Mouse (Mus musculus): ENCODE measurements at regions not wholly inside any gene's neighbourhood (a gene's known extent, or its start where the extent isn't known, plus 50 kb on each side); places are given as distances from the start of the nearest gene placed in this dataset.

DNA sequence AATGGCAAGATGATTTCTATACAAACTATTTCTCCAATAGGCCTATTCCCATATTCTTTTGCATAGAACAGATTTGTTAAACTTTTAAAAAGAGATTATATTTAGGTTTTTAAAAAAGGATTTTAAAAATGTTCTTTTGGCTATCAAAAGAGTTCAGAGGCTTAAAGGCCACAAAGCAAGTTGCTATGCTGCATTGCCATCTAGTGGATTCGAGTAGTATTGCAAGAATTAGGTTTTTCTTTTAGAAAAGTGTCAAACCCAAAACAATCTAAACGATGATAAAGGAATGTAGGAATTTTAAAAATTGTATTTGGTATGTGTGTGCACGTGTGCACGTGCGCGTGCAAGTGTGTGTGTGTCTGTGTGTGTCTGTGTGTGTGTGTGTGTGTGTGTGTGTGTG is 73.0 kb upstream of the Ifngr1 start:
- no peaks in the 10 kb centered on the region for H3K36me3 ChIP-seq (ENCODE audit: insufficient read depth)
- 7% methylated on average over 6 of the region's 6 CpGs for WGBS
- DNase-seq (peak; percentile 83), ATAC-seq (ENCODE audit: insufficient read depth) (no peak)
- H3K27ac ChIP-seq (ENCODE audit: low read depth) = no peak overlapping the region
- no peak overlapping the region for H3K4me3 ChIP-seq (ENCODE audit: low read depth, low read length)
- H3K9ac ChIP-seq = no peak overlapping the region
- no peaks in the 10 kb centered on the region for H3K9me3 ChIP-seq (ENCODE audit: low read depth, low read length)
- no peak overlapping the region for H3K4me2 ChIP-seq
- TF ChIP-seq CTCF (IDR thresholded peaks at IDR 0.05; ENCODE audit: low read depth) = peak; percentile 80
- no peaks in the 10 kb centered on the region for H3K4me1 ChIP-seq (ENCODE audit: insufficient read depth)
- no peaks in the 10 kb centered on the region for H3K27me3 ChIP-seq (ENCODE audit: insufficient read depth, low read length)

DNA sequence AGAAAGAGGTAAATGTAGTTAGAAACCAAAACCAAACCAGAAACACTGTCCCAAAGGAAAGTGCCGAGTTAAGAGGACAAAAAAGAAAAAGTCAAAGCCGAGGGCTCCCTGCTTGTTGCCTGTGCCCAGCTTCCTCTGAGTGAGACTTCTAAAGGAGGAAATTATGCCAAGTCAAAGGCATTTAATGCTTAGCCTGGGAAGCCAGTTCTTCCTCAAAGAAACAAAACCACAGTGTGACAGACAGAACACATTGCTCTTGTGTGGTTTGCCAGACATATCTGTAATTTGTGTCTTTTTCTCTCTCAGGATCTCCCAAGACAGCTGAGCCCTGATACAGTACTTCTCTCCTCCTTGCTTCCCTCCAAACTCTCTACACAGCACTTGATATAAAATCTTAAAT is 69.6 kb upstream of the Ifngr1 start:
- Histone ChIP-seq H3K27ac (ENCODE audit: low read depth) (no peak overlapping the region), H3K36me3 (ENCODE audit: insufficient read depth) (no peaks in the 10 kb centered on the region), H3K27me3 (ENCODE audit: insufficient read depth, low read length) (no peaks in the 10 kb centered on the region), H3K4me3 (ENCODE audit: low read depth, low read length) (no peak overlapping the region), H3K4me1 (ENCODE audit: insufficient read depth) (no peaks in the 10 kb centered on the region), H3K9ac (no peak overlapping the region), H3K9me3 (ENCODE audit: low read depth, low read length) (no peaks in the 10 kb centered on the region), H3K4me2 (no peak overlapping the region)
- TF ChIP-seq CTCF (IDR thresholded peaks at IDR 0.05; ENCODE audit: low read depth) = no peak
- WGBS = 66% methylated on average over 2 of the region's 2 CpGs
- DNase-seq = peak; percentile 21
- ATAC-seq (ENCODE audit: insufficient read depth) = no peak

DNA sequence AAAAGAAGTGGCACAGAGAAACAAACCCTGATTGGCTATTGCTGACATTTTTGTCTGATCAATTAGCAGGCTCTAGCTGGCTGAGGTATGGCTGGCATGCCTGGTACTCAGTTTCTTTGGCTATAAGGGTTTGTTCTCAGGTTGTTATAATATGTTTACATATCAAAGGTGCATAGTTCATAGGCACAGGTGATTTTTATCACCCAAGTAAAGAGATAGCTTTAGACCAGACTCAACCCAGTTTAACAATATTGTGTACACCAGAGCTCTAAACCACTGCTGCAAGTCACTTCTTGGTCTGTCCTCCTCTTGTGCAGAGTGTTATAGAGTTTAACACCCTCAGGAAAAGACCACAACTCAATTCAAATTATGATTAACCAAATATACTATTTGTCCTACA is 65.8 kb upstream of the Ifngr1 start:
- no peaks in the 10 kb centered on the region for H3K9me3 ChIP-seq (ENCODE audit: low read depth, low read length)
- H3K4me3 ChIP-seq (ENCODE audit: low read depth, low read length) = no peak overlapping the region
- no peak overlapping the region for H3K9ac ChIP-seq
- no peak overlapping the region for H3K4me2 ChIP-seq
- ATAC-seq (ENCODE audit: insufficient read depth) = no peak
- H3K36me3 ChIP-seq (ENCODE audit: insufficient read depth) = no peaks in the 10 kb centered on the region
- H3K27ac ChIP-seq (ENCODE audit: low read depth) = no peak overlapping the region
- TF ChIP-seq CTCF (IDR thresholded peaks at IDR 0.05; ENCODE audit: low read depth) = no peak
- no peak for DNase-seq
- H3K27me3 ChIP-seq (ENCODE audit: insufficient read depth, low read length) = no peaks in the 10 kb centered on the region
- no peaks in the 10 kb centered on the region for H3K4me1 ChIP-seq (ENCODE audit: insufficient read depth)

DNA sequence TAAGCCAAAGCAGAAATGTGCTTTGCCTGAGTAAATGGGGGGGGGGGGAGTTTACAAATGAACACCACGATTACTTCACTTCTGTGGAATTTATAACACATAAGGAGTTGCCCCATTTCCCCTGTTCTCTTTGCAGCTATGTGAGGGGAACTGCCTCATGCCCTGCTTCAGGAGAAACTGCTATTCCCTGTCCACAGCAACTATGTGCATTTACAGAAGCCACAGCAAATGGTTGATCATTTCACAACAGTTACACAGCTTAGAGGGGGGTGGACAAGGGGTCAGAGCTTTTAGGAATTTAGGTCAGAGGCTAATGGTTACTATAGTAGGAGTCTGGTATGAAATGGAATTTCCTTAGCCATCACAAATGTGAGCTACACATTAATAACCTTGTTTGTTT is 65.4 kb upstream of the Ifngr1 start:
- Histone ChIP-seq H3K4me1 (ENCODE audit: insufficient read depth) (no peaks in the 10 kb centered on the region), H3K36me3 (ENCODE audit: insufficient read depth) (no peaks in the 10 kb centered on the region), H3K9me3 (ENCODE audit: low read depth, low read length) (no peaks in the 10 kb centered on the region), H3K27ac (ENCODE audit: low read depth) (no peak overlapping the region), H3K4me3 (ENCODE audit: low read depth, low read length) (no peak overlapping the region), H3K9ac (no peak overlapping the region), H3K4me2 (no peak overlapping the region), H3K27me3 (ENCODE audit: insufficient read depth, low read length) (no peaks in the 10 kb centered on the region)
- TF ChIP-seq CTCF (IDR thresholded peaks at IDR 0.05; ENCODE audit: low read depth) = no peak
- DNase-seq (peak; percentile 11), ATAC-seq (ENCODE audit: insufficient read depth) (no peak)
- WGBS = 29% methylated on average over 1 of the region's 1 CpGs

DNA sequence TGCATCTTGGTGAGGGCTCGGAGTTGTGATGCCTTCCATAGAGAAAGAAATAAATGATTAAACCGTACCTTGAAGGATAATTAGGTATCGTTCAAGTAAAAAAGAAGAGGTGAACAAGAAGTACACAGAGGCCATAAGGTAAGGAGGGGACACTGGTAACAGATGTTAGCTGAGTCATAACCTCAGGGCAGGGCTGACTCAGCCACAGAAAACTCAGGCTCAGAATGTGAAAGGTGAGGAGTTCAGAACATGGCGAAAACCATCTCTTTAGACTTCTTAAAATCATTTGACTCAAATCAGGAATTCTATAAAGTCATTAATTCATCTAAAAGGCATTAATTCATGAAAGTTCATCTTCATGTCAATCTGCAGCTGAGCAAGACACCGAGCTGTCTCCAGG is 62.1 kb upstream of the Ifngr1 start:
- H3K27me3 ChIP-seq (ENCODE audit: insufficient read depth, low read length) = no peaks in the 10 kb centered on the region
- no peak overlapping the region for H3K9ac ChIP-seq
- WGBS = 87% methylated on average over 5 of the region's 5 CpGs
- H3K4me1 ChIP-seq (ENCODE audit: insufficient read depth) = no peaks in the 10 kb centered on the region
- H3K36me3 ChIP-seq (ENCODE audit: insufficient read depth) = no peaks in the 10 kb centered on the region
- DNase-seq (no peak), ATAC-seq (ENCODE audit: insufficient read depth) (no peak)
- TF ChIP-seq CTCF (IDR thresholded peaks at IDR 0.05; ENCODE audit: low read depth) = no peak
- no peaks in the 10 kb centered on the region for H3K9me3 ChIP-seq (ENCODE audit: low read depth, low read length)
- H3K4me3 ChIP-seq (ENCODE audit: low read depth, low read length) = no peak overlapping the region
- no peak overlapping the region for H3K27ac ChIP-seq (ENCODE audit: low read depth)
- H3K4me2 ChIP-seq = no peak overlapping the region

DNA sequence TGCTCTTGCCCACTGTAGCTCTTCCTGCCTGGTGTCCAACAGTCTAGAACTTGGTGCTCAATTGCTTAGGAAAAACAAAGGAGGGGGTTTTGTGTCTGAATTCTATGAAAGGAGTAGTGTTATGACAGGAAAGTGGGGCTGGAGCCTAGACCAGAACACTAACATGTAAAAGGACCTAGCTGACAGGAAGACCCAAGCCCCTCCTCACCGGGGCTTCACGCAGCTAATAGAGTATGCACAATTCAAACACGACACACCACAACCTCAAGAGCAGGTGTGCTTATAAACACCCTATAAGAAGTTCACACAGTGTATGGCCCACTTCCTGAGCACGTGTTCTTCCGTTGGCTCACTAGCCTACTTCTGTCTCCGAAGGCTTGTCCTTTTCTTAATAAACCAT is 61.7 kb upstream of the Ifngr1 start:
- H3K9ac ChIP-seq = no peak overlapping the region
- no peak overlapping the region for H3K4me3 ChIP-seq (ENCODE audit: low read depth, low read length)
- DNase-seq (no peak), ATAC-seq (ENCODE audit: insufficient read depth) (no peak)
- no peaks in the 10 kb centered on the region for H3K9me3 ChIP-seq (ENCODE audit: low read depth, low read length)
- WGBS = 90% methylated on average over 6 of the region's 6 CpGs
- no peaks in the 10 kb centered on the region for H3K4me1 ChIP-seq (ENCODE audit: insufficient read depth)
- H3K27ac ChIP-seq (ENCODE audit: low read depth) = no peak overlapping the region
- H3K27me3 ChIP-seq (ENCODE audit: insufficient read depth, low read length) = no peaks in the 10 kb centered on the region
- no peaks in the 10 kb centered on the region for H3K36me3 ChIP-seq (ENCODE audit: insufficient read depth)
- no peak for TF ChIP-seq CTCF (IDR thresholded peaks at IDR 0.05; ENCODE audit: low read depth)
- H3K4me2 ChIP-seq = no peak overlapping the region

DNA sequence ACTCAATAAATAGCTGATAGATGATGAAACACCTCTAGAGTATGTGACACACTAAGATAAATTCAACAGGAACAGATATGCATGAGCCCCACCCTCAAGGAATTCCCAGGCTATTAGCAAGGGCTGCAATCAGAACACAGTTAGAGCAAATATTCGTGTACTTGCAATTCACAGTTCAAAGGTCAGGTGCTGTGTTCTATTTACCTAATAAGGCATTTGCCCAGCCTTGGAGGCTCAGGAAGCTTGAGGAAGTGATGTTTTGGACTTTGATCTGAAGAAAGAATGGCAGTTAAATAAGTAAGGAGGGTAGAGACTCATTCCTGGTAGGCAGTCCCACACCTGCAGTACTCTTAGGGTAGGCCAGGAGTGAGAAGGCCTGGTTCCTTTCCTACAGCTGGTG is 60.3 kb upstream of the Ifngr1 start:
- DNase-seq (no peak), ATAC-seq (ENCODE audit: insufficient read depth) (no peak)
- Histone ChIP-seq H3K27me3 (ENCODE audit: insufficient read depth, low read length) (no peaks in the 10 kb centered on the region), H3K9ac (no peak overlapping the region), H3K4me1 (ENCODE audit: insufficient read depth) (no peaks in the 10 kb centered on the region), H3K36me3 (ENCODE audit: insufficient read depth) (no peaks in the 10 kb centered on the region), H3K27ac (ENCODE audit: low read depth) (no peak overlapping the region), H3K4me2 (no peak overlapping the region), H3K9me3 (ENCODE audit: low read depth, low read length) (no peaks in the 10 kb centered on the region), H3K4me3 (ENCODE audit: low read depth, low read length) (no peak overlapping the region)
- 19% methylated on average over 1 of the region's 1 CpGs for WGBS
- TF ChIP-seq CTCF (IDR thresholded peaks at IDR 0.05; ENCODE audit: low read depth) = no peak

DNA sequence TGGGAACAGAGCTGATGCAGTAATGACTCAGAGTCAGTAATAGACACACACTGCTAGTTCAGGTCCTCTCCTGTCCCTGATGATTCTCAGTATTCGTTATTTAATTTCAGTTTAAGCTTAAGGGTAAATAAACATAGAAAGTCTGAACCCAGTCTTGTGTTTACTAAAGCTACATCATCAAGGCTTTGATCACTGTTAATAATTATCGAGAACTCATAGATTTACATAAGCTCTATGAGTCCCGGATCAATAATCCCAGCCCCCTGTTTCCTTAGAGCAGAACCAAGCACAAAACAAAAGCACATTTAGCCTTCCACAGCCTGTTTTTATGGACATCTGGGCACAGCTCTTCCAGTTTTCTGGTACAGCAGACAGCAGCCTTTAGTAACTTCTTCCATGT is 59.0 kb upstream of the Ifngr1 start:
- H3K4me2 ChIP-seq = no peak overlapping the region
- ATAC-seq (ENCODE audit: insufficient read depth) (no peak), DNase-seq (no peak)
- H3K36me3 ChIP-seq (ENCODE audit: insufficient read depth) = no peaks in the 10 kb centered on the region
- TF ChIP-seq CTCF (IDR thresholded peaks at IDR 0.05; ENCODE audit: low read depth) = no peak
- H3K4me1 ChIP-seq (ENCODE audit: insufficient read depth) = no peaks in the 10 kb centered on the region
- WGBS = 72% methylated on average over 3 of the region's 3 CpGs
- H3K4me3 ChIP-seq (ENCODE audit: low read depth, low read length) = no peak overlapping the region
- no peak overlapping the region for H3K27ac ChIP-seq (ENCODE audit: low read depth)
- no peaks in the 10 kb centered on the region for H3K27me3 ChIP-seq (ENCODE audit: insufficient read depth, low read length)
- H3K9me3 ChIP-seq (ENCODE audit: low read depth, low read length) = no peaks in the 10 kb centered on the region
- no peak overlapping the region for H3K9ac ChIP-seq
